Mouse (Mus musculus) urinary bladder, adult 2 months (tissue): ENCODE data around the gene Aldh1l1. TPM values are rescaled to one million over a fixed set of nuclear protein-coding genes. Genes with fewer than 3 reads are reported as not detected.

Source experiments
- DNase-seq: peaks from one replicate; pipeline ENCODE4 v3.0.0; 2022; ENCODE audit warnings: low spot score
- polyA plus RNA-seq: library from polyadenylated mRNA; depleted of rRNA; stranded (reverse); fragments of >200 nt; gene quantifications from 2 replicates; pipeline ENCODE4 v1.2.3, GENCODE M21; 2012

The Aldh1l1 gene
- polyA plus RNA-seq, 1 experiment = 6.2 TPM

GRCm38 (mm10) chr6:90472079-90472478 lies 14.1 kb upstream of the Aldh1l1 start:
- no peak for DNase-seq

DNA sequence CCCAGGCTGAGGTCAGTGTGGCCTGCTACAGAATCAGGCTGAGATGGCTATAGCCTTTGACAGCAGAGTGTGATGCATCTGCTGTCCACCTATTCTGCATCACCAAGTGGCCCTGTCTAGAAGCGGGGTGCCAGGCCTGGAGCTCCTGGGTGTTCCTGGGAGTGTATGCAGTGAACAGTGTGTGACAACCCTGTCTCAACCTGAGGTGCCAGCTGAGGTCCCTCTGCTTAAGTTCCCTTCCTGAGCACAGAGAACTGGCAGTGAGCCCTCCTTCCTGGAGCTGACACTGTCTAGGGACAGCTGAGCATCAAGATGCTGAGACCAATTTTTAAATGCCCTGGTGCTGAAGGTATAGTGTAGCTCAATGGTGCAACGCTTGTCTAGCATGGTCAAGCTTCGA lies 13.5 kb upstream of the Aldh1l1 start:
- DNase-seq = no peak

DNA sequence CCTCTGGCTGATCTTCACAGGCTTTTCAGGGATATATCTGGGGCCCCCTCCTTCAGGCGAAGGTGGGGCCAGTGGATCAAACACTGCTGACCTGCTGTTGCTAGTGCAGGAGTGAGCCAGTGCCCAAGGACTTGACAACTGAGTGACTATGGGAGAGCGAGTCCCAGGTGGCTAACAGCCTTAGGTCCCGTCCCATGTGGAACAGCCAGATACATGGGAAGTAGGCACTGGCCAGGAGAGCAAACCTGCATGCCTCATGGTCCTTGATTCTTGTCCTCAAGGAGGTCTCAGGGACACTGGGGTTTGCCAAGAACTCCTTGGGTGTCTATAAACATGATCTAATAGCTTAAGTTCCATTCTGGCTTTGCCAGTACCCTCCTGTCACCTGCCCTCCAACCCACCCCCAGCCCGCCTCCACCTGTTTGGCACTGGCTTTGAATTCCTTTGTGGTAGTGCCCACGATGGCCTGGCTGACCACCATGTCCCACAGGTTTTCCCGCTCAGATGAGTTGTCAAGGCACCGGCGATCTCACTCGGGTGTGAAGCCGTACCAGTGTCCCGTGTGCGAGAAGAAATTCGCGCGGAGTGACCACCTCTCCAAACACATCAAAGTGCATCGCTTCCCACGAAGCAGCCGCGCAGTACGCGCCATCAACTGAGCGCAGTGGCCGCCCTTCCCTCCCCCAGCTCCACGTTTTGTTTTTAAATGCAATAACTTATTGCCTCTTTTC lies 12.4 kb upstream of the Aldh1l1 start:
- DNase-seq = no peak

GRCm38 (mm10) chr6:90474361-90474750 lies 11.9 kb upstream of the Aldh1l1 start:
- no peak for DNase-seq

- DNase-seq = no peak
Measured at GRCm38 (mm10) chr6:90475176-90475853, 10.9 kb upstream of the Aldh1l1 start.

GRCm38 (mm10) chr6:90475854-90476212 lies 10.4 kb upstream of the Aldh1l1 start:
- no peak for DNase-seq

- DNase-seq = no peak
Measured at GRCm38 (mm10) chr6:90476941-90477518, 9.2 kb upstream of the Aldh1l1 start.

DNA sequence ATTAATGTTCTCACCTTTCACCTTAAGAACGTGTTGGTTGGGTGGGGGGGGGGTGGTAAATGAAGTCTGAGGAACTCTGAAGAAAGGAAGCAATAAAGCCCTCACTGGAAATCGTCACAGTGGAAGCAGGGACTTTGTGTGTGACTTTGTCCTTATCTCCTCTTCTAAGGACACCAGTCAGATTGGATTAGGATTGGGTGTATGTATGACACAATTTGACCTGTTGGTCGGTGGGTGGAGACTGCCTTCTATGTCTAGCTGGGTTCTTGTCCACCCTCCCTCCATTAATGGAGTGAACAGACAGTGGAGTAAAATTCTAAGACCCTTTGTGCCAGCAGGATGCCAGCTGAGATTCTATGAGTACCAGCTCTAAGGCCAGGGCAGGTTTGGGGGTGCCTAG lies 2.0 kb upstream of the Aldh1l1 start:
- DNase-seq = no peak

DNA sequence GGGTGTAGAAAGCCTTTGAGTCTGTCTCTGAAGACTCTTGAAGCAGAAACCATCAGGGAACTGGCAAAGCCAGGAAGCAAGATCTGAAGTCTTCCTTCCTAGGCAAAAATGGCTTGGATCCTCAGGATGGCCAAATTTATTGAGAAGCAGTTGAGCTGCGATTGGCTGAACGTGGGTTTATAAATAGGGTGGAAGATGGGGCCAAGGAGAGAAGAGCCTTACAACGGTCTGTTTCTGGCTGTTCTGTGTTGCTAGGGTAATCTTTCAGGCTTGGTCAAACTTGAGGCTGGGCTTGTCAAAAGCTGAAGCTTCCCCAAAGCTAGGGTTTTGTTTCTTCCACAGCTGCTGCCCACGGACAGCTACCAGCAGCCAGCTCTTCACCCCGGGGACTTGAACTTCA lies 1.4 kb upstream of the Aldh1l1 start:
- DNase-seq = no peak

- DNase-seq = no peak
Measured at GRCm38 (mm10) chr6:90487531-90487930, 1.3 kb downstream of the Aldh1l1 start.

DNA sequence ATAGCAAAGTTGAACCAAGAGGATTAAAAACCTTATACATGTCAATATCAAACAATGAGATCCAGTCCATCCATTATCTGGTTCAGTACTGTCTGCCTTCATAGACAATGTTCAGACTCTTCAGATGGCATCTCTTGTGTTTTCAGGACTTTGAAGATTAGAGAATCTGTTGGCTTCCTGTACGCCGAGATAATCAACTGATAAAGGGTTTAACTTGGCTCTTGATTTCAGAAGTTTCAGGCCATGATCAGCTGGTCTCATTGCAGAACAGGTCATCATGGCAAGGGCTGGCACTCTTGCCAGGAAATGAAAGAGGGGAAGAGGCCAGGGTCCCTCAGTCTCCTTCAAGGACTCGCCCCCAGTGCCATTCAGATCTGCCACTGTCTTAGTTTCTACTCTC lies 3.3 kb downstream of the Aldh1l1 start:
- DNase-seq = no peak

DNA sequence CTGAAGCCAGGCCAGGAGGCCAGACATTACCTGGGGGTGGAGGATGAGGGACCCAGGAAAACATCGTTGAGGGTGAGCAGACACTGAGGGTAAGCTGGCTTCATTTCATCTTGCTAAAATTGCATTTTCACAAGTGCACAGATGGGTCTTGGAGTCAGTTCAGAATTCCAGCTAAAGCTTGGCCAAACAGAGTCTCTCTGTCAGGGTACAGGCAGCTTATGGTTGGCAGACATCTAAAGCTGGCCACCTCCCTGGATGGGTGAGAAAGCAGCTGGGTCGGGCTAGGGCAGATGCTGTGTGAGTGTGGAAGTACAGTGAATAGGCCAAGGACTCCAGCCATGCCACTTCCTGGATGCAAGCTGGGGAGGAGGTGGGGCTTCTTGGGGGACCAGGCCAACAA lies 4.7 kb downstream of the Aldh1l1 start:
- DNase-seq = no peak

- DNase-seq = no peak
Measured at GRCm38 (mm10) chr6:90491956-90492744, 5.9 kb downstream of the Aldh1l1 start.

GRCm38 (mm10) chr6:90494155-90494554 lies 7.9 kb downstream of the Aldh1l1 start:
- no peak for DNase-seq

GRCm38 (mm10) chr6:90494566-90494965 lies 8.3 kb downstream of the Aldh1l1 start:
- DNase-seq = no peak

DNA sequence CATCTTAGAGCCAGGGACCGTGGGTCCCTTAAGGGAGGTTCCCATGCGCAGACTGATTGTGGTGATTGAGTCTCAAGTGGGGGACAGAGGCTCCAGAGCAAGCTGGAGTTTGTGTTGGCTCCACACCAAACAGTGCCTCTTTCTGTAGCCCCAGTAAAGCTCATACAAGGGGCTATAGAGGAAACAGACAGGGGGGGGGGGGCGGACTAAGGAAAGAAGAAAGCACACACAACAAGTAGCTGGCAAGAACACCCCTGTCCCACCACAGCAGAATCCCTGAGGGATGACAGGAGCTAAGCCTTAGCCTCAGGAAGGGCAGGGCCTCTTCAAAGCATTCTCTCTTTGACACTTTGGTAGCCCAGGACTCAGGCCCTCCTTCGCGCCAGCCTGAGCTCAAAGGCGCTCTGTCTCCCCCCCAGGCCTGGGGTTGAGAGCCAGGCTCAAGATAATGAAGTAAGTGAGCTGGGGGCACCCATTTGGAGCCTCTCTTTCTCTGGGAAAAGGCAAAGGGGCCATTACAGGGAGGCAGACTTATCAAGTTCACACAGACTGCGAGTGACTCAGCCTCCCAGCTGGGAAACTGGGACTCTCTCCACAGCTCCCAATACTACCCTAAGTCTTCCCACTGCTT lies 9.2 kb downstream of the Aldh1l1 start:
- no peak for DNase-seq

GRCm38 (mm10) chr6:90496217-90496616 lies 10.0 kb downstream of the Aldh1l1 start:
- DNase-seq = no peak

- DNase-seq = no peak
Measured at GRCm38 (mm10) chr6:90499509-90499908, 13.3 kb downstream of the Aldh1l1 start.

- no peak for DNase-seq
Measured at GRCm38 (mm10) chr6:90501222-90501940, 15.2 kb downstream of the Aldh1l1 start.

DNA sequence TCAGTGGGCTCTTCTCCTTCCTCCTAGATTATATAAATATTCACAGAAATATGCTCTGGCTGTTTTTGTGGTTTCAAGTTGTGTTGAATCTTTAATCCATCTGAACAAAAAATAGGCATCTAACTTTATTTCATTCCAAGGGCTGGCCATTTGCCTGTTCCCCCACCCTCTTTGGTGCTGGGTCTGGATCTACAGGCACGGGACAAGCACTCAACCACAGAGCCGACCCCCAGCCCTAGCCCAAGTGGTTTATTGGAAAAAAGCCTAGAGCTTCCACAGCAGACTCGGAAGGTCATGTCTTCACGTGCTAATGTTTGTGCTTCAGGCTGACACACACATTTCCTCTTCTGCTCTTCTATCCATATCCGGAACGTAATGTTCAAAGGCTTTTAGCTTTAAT lies 19.7 kb downstream of the Aldh1l1 start:
- DNase-seq = no peak

DNA sequence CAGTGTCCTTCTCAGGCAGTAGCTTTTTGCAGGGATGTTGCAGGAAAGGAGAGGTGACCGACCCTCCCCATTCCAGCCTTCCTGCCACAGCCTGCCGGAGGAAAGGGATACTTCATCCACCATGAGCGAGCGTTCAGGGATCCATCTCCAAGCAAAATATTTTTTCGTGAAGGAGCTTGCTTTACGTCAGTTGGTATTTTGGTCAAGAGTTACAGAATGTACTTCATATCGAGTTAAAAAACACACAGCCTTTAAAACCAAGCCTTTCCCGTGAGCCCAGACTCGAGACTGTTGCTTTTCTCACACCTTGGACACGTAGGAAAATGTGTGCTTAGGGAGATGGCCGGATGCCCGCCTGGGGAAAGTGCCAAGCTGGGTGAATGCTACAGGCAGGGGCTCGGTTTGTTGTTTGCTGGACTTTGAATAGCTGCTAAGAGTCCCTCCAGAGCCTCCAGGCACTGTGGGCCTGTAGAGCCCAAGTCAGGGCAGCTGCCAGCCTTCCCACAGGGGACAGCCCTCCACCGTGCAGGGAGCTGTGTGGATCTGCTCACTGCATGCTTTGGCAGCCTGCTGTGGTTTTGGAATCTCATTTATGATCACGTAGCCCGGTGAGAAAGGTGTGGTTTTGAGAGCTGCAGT lies 20.6 kb downstream of the Aldh1l1 start:
- DNase-seq = peak; percentile 51
